Mouse (Mus musculus) left cerebral cortex, adult 9 months (tissue): ENCODE measurements at regions not wholly inside any gene's neighbourhood (a gene's known extent, or its start where the extent isn't known, plus 50 kb on each side); places are given as distances from the start of the nearest gene placed in this dataset.

Experiments used
- DNase-seq, 2 experiments: peaks; one replicate each; pipeline ENCODE4 v3.0.0; 2022; ENCODE audit warnings: low spot score in 2 of 2

- DNase-seq: no peak
These were observed 196.4 kb downstream of the Tdrd3 start for GRCm38 (mm10) chr14:87612871-87613270.

- no peak for DNase-seq
These were observed 203.1 kb downstream of the Tdrd3 start for GRCm38 (mm10) chr14:87619368-87620035.

- DNase-seq: no peak
These were observed 214.8 kb downstream of the Tdrd3 start for GRCm38 (mm10) chr14:87631078-87631813.

- DNase-seq: no peak
These were observed 218.2 kb downstream of the Tdrd3 start for GRCm38 (mm10) chr14:87634596-87634995.

- no peak for DNase-seq
These were observed 220.7 kb downstream of the Tdrd3 start for GRCm38 (mm10) chr14:87637131-87637530.

GRCm38 (mm10) chr14:87667910-87668309, 251.5 kb downstream of the Tdrd3 start:
- DNase-seq: no peak

GRCm38 (mm10) chr14:87669496-87669895, 253.1 kb downstream of the Tdrd3 start:
- DNase-seq: no peak

GRCm38 (mm10) chr14:87680788-87681187, 264.3 kb downstream of the Tdrd3 start:
- no peak for DNase-seq

- peak; percentile 9 to 26 for DNase-seq
These were observed 266.8 kb downstream of the Tdrd3 start for GRCm38 (mm10) chr14:87683091-87683806.

- DNase-seq: no peak
These were observed 273.4 kb downstream of the Tdrd3 start for GRCm38 (mm10) chr14:87689866-87690265.

GRCm38 (mm10) chr14:87736456-87736855, 320.0 kb downstream of the Tdrd3 start:
- no peak for DNase-seq

GRCm38 (mm10) chr14:87745524-87745923, 329.1 kb downstream of the Tdrd3 start:
- DNase-seq: no peak

- DNase-seq: no peak
These were observed 329.6 kb downstream of the Tdrd3 start for GRCm38 (mm10) chr14:87746011-87746410.

- no peak for DNase-seq
These were observed 332.6 kb downstream of the Tdrd3 start for GRCm38 (mm10) chr14:87749068-87749467.

- DNase-seq: no peak
These were observed 333.3 kb downstream of the Tdrd3 start for GRCm38 (mm10) chr14:87749762-87750161.

- DNase-seq: no peak
These were observed 334.3 kb downstream of the Tdrd3 start for GRCm38 (mm10) chr14:87750665-87751170.

- no peak for DNase-seq
These were observed 338.3 kb downstream of the Tdrd3 start for GRCm38 (mm10) chr14:87754744-87755143.

GRCm38 (mm10) chr14:87775332-87775890, 359.0 kb downstream of the Tdrd3 start:
- no peak for DNase-seq

GRCm38 (mm10) chr14:87799803-87800202, 383.4 kb downstream of the Tdrd3 start:
- no peak for DNase-seq

- DNase-seq: peak in 1 of 2 experiments; percentile 5
These were observed 393.2 kb downstream of the Tdrd3 start for GRCm38 (mm10) chr14:87809664-87810063.

- no peak for DNase-seq
These were observed 427.7 kb downstream of the Tdrd3 start for GRCm38 (mm10) chr14:87844120-87844519.

GRCm38 (mm10) chr14:87861486-87861885, 445.0 kb downstream of the Tdrd3 start:
- no peak for DNase-seq
